Mouse (Mus musculus) embryonic facial prominence, embryonic 13.5 days (tissue): ENCODE measurements around the gene Rictor. TPM values are rescaled to one million over a fixed set of nuclear protein-coding genes. Genes with fewer than 3 reads are reported as not detected.

ENCODE experiments used
- ATAC-seq: fragments of 200-750 bp; cut with Nextera tagmentation; 2 replicates; pipeline ENCODE4 v1.8.0; 2017; ENCODE audit warnings: low read depth; ENCODE audit not compliant: insufficient number of reproducible peaks, insufficient read depth, low FRiP score, low TSS enrichment
- H3K27ac ChIP-seq: fragments of 300-500 bp; sonication (generic); 2 replicates; pipeline ENCODE4 v1.5.1; 2015; ENCODE audit warnings: moderate library complexity, mild to moderate bottlenecking, inconsistent platforms
- H3K27me3 ChIP-seq: fragments of 300-500 bp; sonication (generic); 2 replicates; pipeline ENCODE4 v1.6.1; 2015; ENCODE audit warnings: mild to moderate bottlenecking, inconsistent platforms
- H3K36me3 ChIP-seq: fragments of 300-500 bp; sonication (generic); 2 replicates; pipeline ENCODE4 v1.6.1; 2015; ENCODE audit warnings: mild to moderate bottlenecking, inconsistent platforms
- H3K4me1 ChIP-seq: fragments of 300-500 bp; sonication (generic); 2 replicates; pipeline ENCODE4 v1.6.1; 2015; ENCODE audit warnings: inconsistent platforms
- H3K4me2 ChIP-seq: fragments of 300-500 bp; sonication (generic); 2 replicates; pipeline ENCODE4 v1.6.1; 2015; ENCODE audit warnings: moderate library complexity, mild to moderate bottlenecking, inconsistent platforms
- H3K4me3 ChIP-seq: fragments of 300-500 bp; sonication (generic); 2 replicates; pipeline ENCODE4 v1.5.1; 2015; ENCODE audit warnings: mild to moderate bottlenecking, inconsistent platforms
- H3K9ac ChIP-seq: fragments of 300-500 bp; sonication (generic); 2 replicates; pipeline ENCODE4 v1.6.1; 2015; ENCODE audit warnings: mild to moderate bottlenecking, inconsistent platforms
- H3K9me3 ChIP-seq: fragments of 300-500 bp; sonication (generic); 2 replicates; pipeline ENCODE4 v1.6.1; 2016; ENCODE audit warnings: inconsistent platforms
- WGBS: fragments of 180-500 bp; shearing (Covaris S2); methylation state at CpG from one replicate; pipeline ENCODE4 v1.1.7; 2015; ENCODE audit warnings: mixed read lengths; 5-methylcytosine and 5-hydroxymethylcytosine counted together
- polyA plus RNA-seq: library from polyadenylated mRNA; unstranded; fragments of >200 nt; fragmentation: Nextera tagmentation; extraction: Ambion mirVana; gene quantifications from 2 replicates; pipeline ENCODE4 v1.2.1, GENCODE M21; 2015

The Rictor gene
- polyA plus RNA-seq, 1 experiment from 2014 or later = 45.1 TPM

- peak overlapping the region; percentile 92 for H3K4me2 ChIP-seq
- H3K4me1 ChIP-seq = peaks cover 46% of the 10 kb centered on the region
- no peaks in the 10 kb centered on the region for H3K36me3 ChIP-seq
- no peaks in the 10 kb centered on the region for H3K9me3 ChIP-seq
- 53% methylated on average over 7 of the region's 7 CpGs for WGBS
- H3K27me3 ChIP-seq = peaks cover 14% of the 10 kb centered on the region
- peak overlapping the region; percentile 96; the same call in 1 of the 2 replicates for H3K4me3 ChIP-seq
- H3K9ac ChIP-seq = no peak overlapping the region
- no peak for ATAC-seq
- no peak overlapping the region for H3K27ac ChIP-seq
Measured at GRCm38 (mm10) chr15:6710341-6710740, 2.2 kb downstream of the Rictor start.

- WGBS = 84% methylated on average over 7 of the region's 7 CpGs
- H3K36me3 ChIP-seq = no peaks in the 10 kb centered on the region
- no peaks in the 10 kb centered on the region for H3K9me3 ChIP-seq
- no peak overlapping the region for H3K27ac ChIP-seq
- H3K4me1 ChIP-seq = peaks cover 46% of the 10 kb centered on the region
- no peak overlapping the region for H3K4me2 ChIP-seq
- no peak overlapping the region for H3K9ac ChIP-seq
- no peak for ATAC-seq
- no peak overlapping the region for H3K4me3 ChIP-seq
- H3K27me3 ChIP-seq = peaks cover 5% of the 10 kb centered on the region; the same call in 1 of the 2 replicates
Measured at GRCm38 (mm10) chr15:6711226-6711625, 3.0 kb downstream of the Rictor start.

- Histone ChIP-seq H3K27ac (no peak overlapping the region), H3K36me3 (peaks cover 4% of the 10 kb centered on the region; the same call in 1 of the 2 replicates), H3K9ac (no peak overlapping the region), H3K9me3 (0 out of 2 replicates have a peak, but pooled peaks cover 2% of the 10 kb centered on the region), H3K4me1 (peaks cover 50% of the 10 kb centered on the region), H3K4me3 (no peak overlapping the region), H3K4me2 (no peak overlapping the region), H3K27me3 (no peaks in the 10 kb centered on the region)
- ATAC-seq = no peak
- WGBS = 50% methylated on average over 7 of the region's 7 CpGs
Measured at GRCm38 (mm10) chr15:6714819-6715218, 6.6 kb downstream of the Rictor start.

GRCm38 (mm10) chr15:6715237-6715636 is 7.1 kb downstream of the Rictor start:
- Histone ChIP-seq H3K27ac (no peak overlapping the region), H3K36me3 (peaks cover 5% of the 10 kb centered on the region; the same call in 1 of the 2 replicates), H3K4me1 (peaks cover 46% of the 10 kb centered on the region), H3K4me3 (no peak overlapping the region), H3K4me2 (no peak overlapping the region), H3K9me3 (0 out of 2 replicates have a peak, but pooled peaks cover 4% of the 10 kb centered on the region), H3K9ac (no peak overlapping the region), H3K27me3 (no peaks in the 10 kb centered on the region)
- 73% methylated on average over 6 of the region's 6 CpGs for whole genome bisulfite sequencing
- ATAC-seq = no peak

GRCm38 (mm10) chr15:6721385-6721784 is 13.2 kb downstream of the Rictor start:
- peaks cover 5% of the 10 kb centered on the region; the same call in 1 of the 2 replicates for H3K36me3 ChIP-seq
- H3K9me3 ChIP-seq = 0 out of 2 replicates have a peak, but pooled peaks cover 4% of the 10 kb centered on the region
- H3K27ac ChIP-seq = no peak overlapping the region
- H3K27me3 ChIP-seq = no peaks in the 10 kb centered on the region
- WGBS = 85% methylated on average over 2 of the region's 2 CpGs
- ATAC-seq = no peak
- no peak overlapping the region for H3K4me2 ChIP-seq
- peaks cover 15% of the 10 kb centered on the region; the same call in 1 of the 2 replicates for H3K4me1 ChIP-seq
- H3K9ac ChIP-seq = no peak overlapping the region
- H3K4me3 ChIP-seq = no peak overlapping the region

- no peak overlapping the region for H3K4me3 ChIP-seq
- no peaks in the 10 kb centered on the region for H3K27me3 ChIP-seq
- ATAC-seq = no peak
- H3K27ac ChIP-seq = no peak overlapping the region
- H3K9ac ChIP-seq = no peak overlapping the region
- 0 out of 2 replicates have a peak, but pooled peaks cover 4% of the 10 kb centered on the region for H3K9me3 ChIP-seq
- H3K4me1 ChIP-seq = peaks cover 11% of the 10 kb centered on the region; the same call in 1 of the 2 replicates
- 86% methylated on average over 4 of the region's 4 CpGs for WGBS
- H3K4me2 ChIP-seq = no peak overlapping the region
- H3K36me3 ChIP-seq = peaks cover 5% of the 10 kb centered on the region; the same call in 1 of the 2 replicates
Measured at GRCm38 (mm10) chr15:6721802-6722201, 13.6 kb downstream of the Rictor start.

GRCm38 (mm10) chr15:6722405-6723176 is 14.4 kb downstream of the Rictor start:
- Histone ChIP-seq H3K4me3 (no peak overlapping the region), H3K27me3 (no peaks in the 10 kb centered on the region), H3K4me1 (0 out of 2 replicates have a peak, but pooled peaks cover 3% of the 10 kb centered on the region), H3K9me3 (0 out of 2 replicates have a peak, but pooled peaks cover 4% of the 10 kb centered on the region), H3K27ac (no peak overlapping the region), H3K4me2 (no peak overlapping the region), H3K36me3 (peaks cover 5% of the 10 kb centered on the region; the same call in 1 of the 2 replicates), H3K9ac (no peak overlapping the region)
- 0 out of 2 replicates have a peak, but pooled peaks have one; percentile 32 for ATAC-seq
- WGBS = 81% methylated on average over 11 of the region's 11 CpGs

GRCm38 (mm10) chr15:6723338-6723737 is 15.2 kb downstream of the Rictor start:
- 0 out of 2 replicates have a peak, but pooled peaks cover 4% of the 10 kb centered on the region for H3K9me3 ChIP-seq
- no peak overlapping the region for H3K27ac ChIP-seq
- 0 out of 2 replicates have a peak, but pooled peaks cover 3% of the 10 kb centered on the region for H3K4me1 ChIP-seq
- H3K4me3 ChIP-seq = no peak overlapping the region
- no peak for ATAC-seq
- peaks cover 5% of the 10 kb centered on the region; the same call in 1 of the 2 replicates for H3K36me3 ChIP-seq
- no peaks in the 10 kb centered on the region for H3K27me3 ChIP-seq
- no peak overlapping the region for H3K9ac ChIP-seq
- no peak overlapping the region for H3K4me2 ChIP-seq

GRCm38 (mm10) chr15:6724442-6724841 is 16.3 kb downstream of the Rictor start:
- no peak overlapping the region for H3K9ac ChIP-seq
- H3K27me3 ChIP-seq = no peaks in the 10 kb centered on the region
- WGBS = 39% methylated on average over 1 of the region's 1 CpGs
- H3K4me1 ChIP-seq = 0 out of 2 replicates have a peak, but pooled peaks cover 3% of the 10 kb centered on the region
- no peak for ATAC-seq
- H3K9me3 ChIP-seq = 0 out of 2 replicates have a peak, but pooled peaks cover 4% of the 10 kb centered on the region
- no peak overlapping the region for H3K27ac ChIP-seq
- H3K4me2 ChIP-seq = no peak overlapping the region
- no peak overlapping the region for H3K4me3 ChIP-seq
- H3K36me3 ChIP-seq = peaks cover 4% of the 10 kb centered on the region; the same call in 1 of the 2 replicates

GRCm38 (mm10) chr15:6726130-6726808 is 18.1 kb downstream of the Rictor start:
- Histone ChIP-seq H3K4me1 (0 out of 2 replicates have a peak, but pooled peaks cover 3% of the 10 kb centered on the region), H3K27me3 (no peaks in the 10 kb centered on the region), H3K9ac (no peak overlapping the region), H3K4me3 (no peak overlapping the region), H3K36me3 (no peaks in the 10 kb centered on the region), H3K9me3 (no peaks in the 10 kb centered on the region), H3K4me2 (no peak overlapping the region), H3K27ac (no peak overlapping the region)
- ATAC-seq = no peak
- WGBS = 74% methylated on average over 5 of the region's 5 CpGs

GRCm38 (mm10) chr15:6733076-6733475 is 24.9 kb downstream of the Rictor start:
- 71% methylated on average over 5 of the region's 5 CpGs for WGBS
- 0 out of 2 replicates have a peak, but pooled peaks cover 5% of the 10 kb centered on the region for H3K36me3 ChIP-seq
- H3K4me2 ChIP-seq = no peak overlapping the region
- no peak overlapping the region for H3K9ac ChIP-seq
- H3K27me3 ChIP-seq = no peaks in the 10 kb centered on the region
- H3K4me3 ChIP-seq = no peak overlapping the region
- H3K9me3 ChIP-seq = no peaks in the 10 kb centered on the region
- no peak for ATAC-seq
- H3K27ac ChIP-seq = no peak overlapping the region
- peaks cover 6% of the 10 kb centered on the region; the same call in 1 of the 2 replicates for H3K4me1 ChIP-seq
